29 mouse cellular contexts compared by ENCODE assay signal in the genomic region with DNA sequence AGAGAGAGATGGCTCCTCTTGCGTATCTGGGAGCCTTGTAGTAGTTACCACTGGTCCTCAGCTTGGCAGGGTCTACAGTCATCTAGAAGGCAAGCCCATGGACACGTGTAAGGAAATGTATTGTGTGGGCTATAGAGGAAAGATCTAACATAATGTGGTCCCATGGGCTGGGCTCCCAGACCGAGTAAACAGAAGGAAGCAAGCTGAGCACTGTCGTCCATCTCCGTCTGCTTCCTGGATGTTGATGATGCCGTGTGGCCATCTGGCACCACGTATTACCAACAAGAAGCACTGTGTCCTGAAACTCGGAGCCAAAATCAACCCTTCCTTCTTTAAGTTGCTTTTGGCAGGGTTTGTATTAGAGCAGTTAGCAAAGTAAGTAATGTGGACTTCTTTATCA.
DNase-seq lines count a peak whose midpoint lies in the region; ATAC-seq and TF ChIP-seq lines count a peak whose summit lies in the region.
"Had no signal": no experiment of that assay in that cellular context is flagged by ENCODE, and none has a peak within 500 bp of the region (broad histone marks: within the 10 kb centered on the region; RNA-seq: fewer than 3 reads in every experiment).

No protein-coding gene starts in this region.

- DNase-seq in cerebellum, adult 9-11 months = peak; percentile 24
- DNase-seq in cerebellum, adult 11 months = no peak
- DNase-seq in layer of hippocampus, adult 18-20 months (ENCODE audit: low spot score in 2 of 2) = peak; percentile 25 to 44
- no peak for DNase-seq in layer of hippocampus, postnatal 10 days (ENCODE audit: low spot score in 2 of 2)
- peak; percentile 20 to 24 for DNase-seq in layer of hippocampus, postnatal 36 days
- no peak for DNase-seq in lung, adult 2 months
- DNase-seq: adrenal gland, postnatal 10 days; gastrocnemius, adult 2 months; gastrocnemius, postnatal 36 days; kidney, postnatal 14 days; liver, postnatal 0 days; lung, postnatal 4 days; right cerebral cortex, adult 18-20 months; spleen, adult 18-20 months; thymus, postnatal 25 days had no signal

- H3K36me3 ChIP-seq in heart, embryonic 14.5 days (ENCODE audit: control insufficient read depth, insufficient read depth, low read length) = peaks cover 33% of the 10 kb centered on the region
- H3K36me3 ChIP-seq in heart, embryonic 11.5 days (ENCODE audit: control insufficient read depth, insufficient read depth, low read length) = 0 out of 2 replicates have a peak, but pooled peaks cover 6% of the 10 kb centered on the region

- no peaks in the 10 kb centered on the region for H3K27me3 ChIP-seq in heart, embryonic 14.5 days (ENCODE audit: control insufficient read depth, insufficient read depth, low read length)
- H3K27me3 ChIP-seq in heart, embryonic 11.5 days (ENCODE audit: control insufficient read depth, insufficient read depth, low read length) = no peaks in the 10 kb centered on the region
- H3K27me3 ChIP-seq: forebrain, embryonic 13.5 days; heart, embryonic 13.5 days; liver, embryonic 12.5 days; megakaryocyte, embryonic 14.5 days; midbrain, embryonic 12.5 days; neural tube, embryonic 12.5 days; Patski had no signal

- H3K4me3 ChIP-seq in heart, embryonic 14.5 days (ENCODE audit: control insufficient read depth in 1 of 2, insufficient read depth in 1 of 2, low read depth in 1 of 2, low read length in 2 of 2) = no peak overlapping the region
- no peak overlapping the region for H3K4me3 ChIP-seq in heart, embryonic 11.5 days (ENCODE audit: low read depth, low read length)
- H3K4me3 ChIP-seq in lung, adult 2 months (replicated peaks; ENCODE audit: extremely low read depth, low read depth, low read length) = no peak overlapping the region
- H3K4me3 ChIP-seq: forebrain, embryonic 13.5 days; gastrocnemius, adult 2 months; heart, embryonic 13.5 days; layer of hippocampus, adult 2 months; liver, embryonic 12.5 days; megakaryocyte, embryonic 14.5 days; midbrain, embryonic 12.5 days; myocyte; neural tube, embryonic 12.5 days had no signal

- no peak for TF ChIP-seq POLR2A in lung, adult 2 months (IDR thresholded peaks at IDR 0.05; ENCODE audit: borderline replicate concordance, extremely low read depth, low read depth, low read length)

- H3K9ac ChIP-seq in heart, embryonic 14.5 days (ENCODE audit: low read length) = no peak overlapping the region
- no peak overlapping the region for H3K9ac ChIP-seq in heart, embryonic 11.5 days (ENCODE audit: low read depth, low read length)
- H3K9ac ChIP-seq: forebrain, embryonic 13.5 days; heart, embryonic 13.5 days; hindbrain, embryonic 14.5 days; liver, embryonic 12.5 days; liver, postnatal 0 days; midbrain, embryonic 12.5 days; neural tube, embryonic 12.5 days had no signal

- no peak overlapping the region for H3K27ac ChIP-seq in heart, embryonic 14.5 days (replicated peaks in 1 of 2; ENCODE audit: control insufficient read depth in 1 of 2, insufficient read depth in 1 of 2, low read depth in 2 of 2, low read length in 2 of 2)
- no peak overlapping the region for H3K27ac ChIP-seq in heart, embryonic 11.5 days (ENCODE audit: low read depth, low read length)
- H3K27ac ChIP-seq: forebrain, embryonic 13.5 days; gastrocnemius, adult 2 months; heart, embryonic 13.5 days; hindbrain, embryonic 14.5 days; layer of hippocampus, adult 2 months; liver, embryonic 12.5 days; midbrain, embryonic 12.5 days; neural tube, embryonic 12.5 days had no signal

- TF ChIP-seq CTCF in lung, adult 2 months (IDR thresholded peaks at IDR 0.05; ENCODE audit: insufficient read depth, low read length) = no peak

- ATAC-seq in heart, embryonic 14.5 days (ENCODE audit: insufficient number of reproducible peaks, insufficient read depth, low FRiP score, low read depth) = peak; percentile 67
- no peak for ATAC-seq in heart, embryonic 11.5 days (replicated peaks; ENCODE audit: insufficient number of reproducible peaks, low FRiP score, low TSS enrichment)
- ATAC-seq: forebrain, embryonic 13.5 days; intestine, postnatal 0 days; liver, embryonic 12.5 days; liver, postnatal 0 days; lung, postnatal 0 days; Patski had no signal

- no peaks in the 10 kb centered on the region for H3K9me3 ChIP-seq in heart, embryonic 14.5 days (ENCODE audit: control insufficient read depth, low read length)
- H3K9me3 ChIP-seq in heart, embryonic 11.5 days (replicated peaks; ENCODE audit: control insufficient read depth, low read length) = no peaks in the 10 kb centered on the region
- H3K9me3 ChIP-seq: forebrain, embryonic 13.5 days; heart, embryonic 13.5 days; liver, embryonic 12.5 days; midbrain, embryonic 12.5 days; neural tube, embryonic 12.5 days had no signal

- WGBS in heart, embryonic 14.5 days = 73% methylated on average over 8 of the region's 8 CpGs
- 71% methylated on average over 8 of the region's 8 CpGs for WGBS in heart, embryonic 11.5 days (ENCODE audit: insufficient replicate concordance)
- WGBS in lung, adult 2 months = 66% methylated on average over 8 of the region's 8 CpGs

- peaks cover 0 to under 1% of the 10 kb centered on the region in 2 experiments; a peak in 2 of 4 replicates for H3K4me1 ChIP-seq in heart, embryonic 14.5 days (ENCODE audit: control insufficient read depth in 2 of 2, insufficient read depth in 2 of 2, low read length in 2 of 2)
- peaks cover 3% of the 10 kb centered on the region; the same call in 1 of the 2 replicates for H3K4me1 ChIP-seq in heart, embryonic 11.5 days (ENCODE audit: control insufficient read depth, insufficient read depth, low read length)
- H3K4me1 ChIP-seq in lung, adult 2 months (ENCODE audit: control insufficient read depth, insufficient read depth, low read length) = no peaks in the 10 kb centered on the region

- no peak overlapping the region for H3K4me2 ChIP-seq in heart, embryonic 14.5 days (ENCODE audit: low read length)
- H3K4me2 ChIP-seq in heart, embryonic 11.5 days = no peak overlapping the region
- H3K4me2 ChIP-seq: forebrain, embryonic 13.5 days; heart, embryonic 13.5 days; hindbrain, embryonic 14.5 days; liver, embryonic 12.5 days; midbrain, embryonic 12.5 days; neural tube, embryonic 12.5 days had no signal

Comparison
In these comparisons a context has a peak if more than half of its experiments do, and no peak if none do; other contexts are left out.
1. DNase-seq: peak in cerebellum, adult 9-11 months (single experiment), layer of hippocampus, adult 18-20 months (2 of 2) and layer of hippocampus, postnatal 36 days (2 of 2); none in cerebellum, adult 11 months (single experiment), layer of hippocampus, postnatal 10 days (0 of 2) and lung, adult 2 months (single experiment).